Mouse (Mus musculus) limb, embryonic 14.5 days (tissue): ENCODE measurements around the gene Capn9. TPM values are rescaled to one million over a fixed set of nuclear protein-coding genes. Genes with fewer than 3 reads are reported as not detected.

Experiments
- ATAC-seq: fragments of 200-750 bp; cut with Nextera tagmentation; 2 replicates; pipeline ENCODE4 v1.8.0; 2017; ENCODE audit warnings: low read depth, moderate number of reproducible peaks, moderate TSS enrichment; ENCODE audit not compliant: low FRiP score
- DNase-seq: peaks from one replicate; pipeline ENCODE4 v3.0.0-alpha.2; 2015; ENCODE audit warnings: low spot score
- H3K27ac ChIP-seq: fragments of 300-500 bp; sonication (generic); replicated peaks from 2 replicates; pipeline ENCODE4 v1.5.1; 2014; ENCODE audit warnings: low read depth, mild to moderate bottlenecking, low read length, moderate library complexity, mixed read lengths
- H3K27me3 ChIP-seq: fragments of 300-500 bp; sonication (generic); 2 replicates; pipeline ENCODE4 v1.6.1; 2014; ENCODE audit warnings: low read length, mixed read lengths; ENCODE audit not compliant: control insufficient read depth, insufficient read depth
- H3K36me3 ChIP-seq: fragments of 300-500 bp; sonication (generic); 2 replicates; pipeline ENCODE4 v1.6.1; 2014; ENCODE audit warnings: mild to moderate bottlenecking, low read length, moderate library complexity, mixed read lengths; ENCODE audit not compliant: control insufficient read depth, insufficient read depth
- H3K4me1 ChIP-seq: fragments of 300-500 bp; sonication (generic); 2 replicates; pipeline ENCODE4 v1.6.1; 2014; ENCODE audit warnings: antibody characterized with exemption, low read length, mixed read lengths; ENCODE audit not compliant: control insufficient read depth, insufficient read depth
- H3K4me2 ChIP-seq: fragments of 300-500 bp; sonication (generic); replicated peaks from 2 replicates; pipeline ENCODE4 v1.6.1; 2014; ENCODE audit warnings: low read depth, mild to moderate bottlenecking, low read length, moderate library complexity; ENCODE audit not compliant: severe bottlenecking
- H3K4me3 ChIP-seq: fragments of 300-500 bp; sonication (generic); replicated peaks from 2 replicates; pipeline ENCODE4 v1.5.1; 2014; ENCODE audit warnings: low read length
- H3K9ac ChIP-seq: fragments of 300-500 bp; sonication (generic); 2 replicates; pipeline ENCODE4 v1.6.1; 2014; ENCODE audit warnings: mild to moderate bottlenecking, low read depth, low read length, moderate library complexity; ENCODE audit not compliant: severe bottlenecking
- H3K9me3 ChIP-seq: fragments of 300-500 bp; sonication (generic); 2 replicates; pipeline ENCODE4 v1.6.1; 2016; ENCODE audit warnings: low read length; ENCODE audit not compliant: control insufficient read depth
- POLR2A ChIP-seq: fragments of 200-500 bp; IDR thresholded peaks from 2 replicates; pipeline ENCODE4 v1.8.0; 2012; ENCODE audit warnings: inconsistent platforms, mild to moderate bottlenecking, moderate library complexity, borderline replicate concordance; ENCODE audit not compliant: insufficient read depth, insufficient read length; ENCODE audit errors: extremely low read depth
- WGBS: fragments of 180-500 bp; shearing (Covaris S2); extraction: QIAGEN DNeasy Blood & Tissue Kit; methylation state at CpG from one replicate; pipeline ENCODE4 v1.1.7; 2014; 5-methylcytosine and 5-hydroxymethylcytosine counted together
- polyA plus RNA-seq, 2 experiments: library from polyadenylated mRNA; depleted of rRNA in 1 of 2; stranded (reverse) in 1 of 2; unstranded in 1 of 2; fragments of >200 nt; fragmentation: Nextera tagmentation in 1 of 2; extraction: Ambion mirVana in 1 of 2; gene quantifications; 2 replicates each; pipeline versions ENCODE4 v1.2.1 to v1.2.3; 2012 to 2014

Capn9 gene
- polyA plus RNA-seq, 2 experiments: 0.03 to 0.15 TPM

- peak; percentile 86 for ATAC-seq
- H3K4me2 ChIP-seq: peak overlapping the region; percentile 57
- no peaks in the 10 kb centered on the region for H3K36me3 ChIP-seq
- no peak overlapping the region for H3K27ac ChIP-seq
- H3K27me3 ChIP-seq: no peaks in the 10 kb centered on the region
- 9% methylated on average over 17 of the region's 17 CpGs for WGBS
- peak overlapping the region; percentile 28 for H3K4me3 ChIP-seq
- H3K9ac ChIP-seq: peak overlapping the region; percentile 42
- no peaks in the 10 kb centered on the region for H3K9me3 ChIP-seq
- no peak for TF ChIP-seq POLR2A
- no peaks in the 10 kb centered on the region for H3K4me1 ChIP-seq
- peak; percentile 83 for DNase-seq
These were observed 41.5 kb downstream of the Capn9 start for GRCm38 (mm10) chr8:124617266-124617869.

DNA sequence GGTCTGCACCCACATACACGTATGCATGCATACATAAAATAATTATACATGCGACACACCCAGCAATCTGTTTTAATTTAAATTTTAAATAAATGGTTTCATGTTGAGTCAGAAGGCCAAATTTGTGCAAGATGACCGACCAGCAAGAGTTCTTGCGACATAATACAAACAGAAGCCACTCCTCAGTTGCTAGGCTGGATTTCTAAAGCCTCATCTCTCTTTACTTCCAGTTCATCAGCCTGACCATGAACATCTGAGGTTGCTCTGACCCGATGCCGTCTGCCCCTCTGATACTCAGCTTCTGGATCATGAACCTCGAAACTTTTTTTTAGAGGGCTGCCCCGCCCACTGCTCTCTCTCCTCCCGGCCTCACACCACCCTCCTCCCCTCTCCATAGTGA lies 42.3 kb downstream of the Capn9 start:
- WGBS: 62% methylated on average over 9 of the region's 9 CpGs

DNA sequence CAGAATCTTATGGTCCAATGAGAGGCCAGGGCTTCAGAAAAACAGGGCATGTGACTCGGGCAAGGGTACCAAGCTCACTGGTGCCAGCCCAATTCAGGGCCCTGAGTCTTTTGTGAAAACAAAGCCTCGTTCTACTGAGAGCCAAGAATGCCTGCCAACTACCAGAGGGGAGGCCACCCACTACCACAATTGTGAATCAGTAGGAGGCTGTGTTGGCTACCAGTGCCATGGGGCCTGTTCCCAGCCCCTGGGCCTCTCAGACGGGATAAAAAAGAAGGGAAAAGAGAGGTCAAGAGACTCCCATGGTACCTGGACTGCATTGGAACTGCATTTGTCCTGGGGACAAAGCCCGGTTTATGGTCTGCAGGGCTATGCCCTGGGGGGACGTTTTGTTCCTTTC lies 45.3 kb downstream of the Capn9 start:
- Histone ChIP-seq H3K4me1 (no peaks in the 10 kb centered on the region), H3K27ac (no peak overlapping the region), H3K4me2 (no peak overlapping the region), H3K27me3 (no peaks in the 10 kb centered on the region), H3K4me3 (no peak overlapping the region), H3K9ac (no peak overlapping the region), H3K9me3 (no peaks in the 10 kb centered on the region), H3K36me3 (no peaks in the 10 kb centered on the region)
- no peak for TF ChIP-seq POLR2A
- ATAC-seq (no peak), DNase-seq (no peak)
- WGBS: 62% methylated on average over 5 of the region's 5 CpGs

More for the DNA sequence above, 42.3 kb downstream of the Capn9 start:
- H3K27ac ChIP-seq: no peak overlapping the region
- no peaks in the 10 kb centered on the region for H3K27me3 ChIP-seq
- ATAC-seq (no peak), DNase-seq (no peak)
- no peaks in the 10 kb centered on the region for H3K4me1 ChIP-seq
- no peak overlapping the region for H3K9ac ChIP-seq
- no peak for TF ChIP-seq POLR2A
- no peaks in the 10 kb centered on the region for H3K36me3 ChIP-seq
- H3K4me2 ChIP-seq: no peak overlapping the region
- no peak overlapping the region for H3K4me3 ChIP-seq
- H3K9me3 ChIP-seq: no peaks in the 10 kb centered on the region

GRCm38 (mm10) chr8:124626251-124626650 lies 50.3 kb downstream of the Capn9 start:
- ATAC-seq: no peak
- no peak for DNase-seq
- H3K4me3 ChIP-seq: no peak overlapping the region
- TF ChIP-seq POLR2A: no peak
- no peaks in the 10 kb centered on the region for H3K9me3 ChIP-seq
- no peaks in the 10 kb centered on the region for H3K27me3 ChIP-seq
- 89% methylated on average over 9 of the region's 9 CpGs for WGBS
- no peak overlapping the region for H3K4me2 ChIP-seq
- no peak overlapping the region for H3K27ac ChIP-seq
- no peaks in the 10 kb centered on the region for H3K36me3 ChIP-seq
- H3K4me1 ChIP-seq: no peaks in the 10 kb centered on the region
- H3K9ac ChIP-seq: no peak overlapping the region

GRCm38 (mm10) chr8:124630489-124630888 lies 54.6 kb downstream of the Capn9 start:
- Histone ChIP-seq H3K4me3 (no peak overlapping the region), H3K4me1 (no peaks in the 10 kb centered on the region; the same call in 1 of the 2 replicates), H3K36me3 (peaks cover 2% of the 10 kb centered on the region), H3K27ac (no peak overlapping the region), H3K9me3 (no peaks in the 10 kb centered on the region), H3K9ac (no peak overlapping the region), H3K27me3 (no peaks in the 10 kb centered on the region), H3K4me2 (no peak overlapping the region)
- 78% methylated on average over 6 of the region's 6 CpGs for WGBS
- TF ChIP-seq POLR2A: no peak
- DNase-seq: no peak
- no peak for ATAC-seq

DNA sequence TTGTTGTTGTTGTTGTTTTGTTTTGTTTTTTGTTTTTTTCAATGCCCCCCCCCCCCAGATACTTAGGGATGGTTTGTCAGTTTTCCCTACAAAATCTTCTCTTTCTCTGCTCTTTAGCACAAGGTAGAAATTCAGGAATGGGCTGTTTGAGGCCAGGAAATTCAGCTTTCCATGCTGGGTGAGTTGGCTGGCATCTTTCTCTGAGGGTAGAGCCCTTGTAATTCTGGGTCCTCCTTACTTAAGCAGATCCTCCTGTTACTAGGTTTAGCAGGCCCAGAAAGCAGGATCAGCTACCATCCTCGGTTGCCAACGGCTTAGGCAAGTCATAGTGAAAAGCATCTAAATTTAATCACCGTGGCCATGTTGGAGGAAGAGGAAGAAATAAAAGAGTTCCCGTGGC lies 55.0 kb downstream of the Capn9 start:
- Histone ChIP-seq H3K27ac (no peak overlapping the region), H3K27me3 (no peaks in the 10 kb centered on the region), H3K9ac (no peak overlapping the region), H3K9me3 (no peaks in the 10 kb centered on the region), H3K36me3 (peaks cover 6% of the 10 kb centered on the region), H3K4me1 (no peaks in the 10 kb centered on the region; the same call in 1 of the 2 replicates), H3K4me3 (no peak overlapping the region), H3K4me2 (no peak overlapping the region)
- no peak for DNase-seq
- WGBS: 77% methylated on average over 4 of the region's 4 CpGs
- no peak for TF ChIP-seq POLR2A
- ATAC-seq: no peak
